Mouse (Mus musculus) CD4-positive naive resting alpha-beta T cell, adult 57 days (primary cell): ENCODE data around the gene Lrrc4c. TPM values are rescaled to one million over a fixed set of nuclear protein-coding genes. Genes with fewer than 3 reads are reported as not detected.

Experiments used
- total RNA-seq: library from RNA; stranded (reverse); gene quantifications from one replicate; pipeline ENCODE4 v1.2.4, GENCODE M21; 2023

Gene Lrrc4c
- not detected for total RNA-seq

DNA sequence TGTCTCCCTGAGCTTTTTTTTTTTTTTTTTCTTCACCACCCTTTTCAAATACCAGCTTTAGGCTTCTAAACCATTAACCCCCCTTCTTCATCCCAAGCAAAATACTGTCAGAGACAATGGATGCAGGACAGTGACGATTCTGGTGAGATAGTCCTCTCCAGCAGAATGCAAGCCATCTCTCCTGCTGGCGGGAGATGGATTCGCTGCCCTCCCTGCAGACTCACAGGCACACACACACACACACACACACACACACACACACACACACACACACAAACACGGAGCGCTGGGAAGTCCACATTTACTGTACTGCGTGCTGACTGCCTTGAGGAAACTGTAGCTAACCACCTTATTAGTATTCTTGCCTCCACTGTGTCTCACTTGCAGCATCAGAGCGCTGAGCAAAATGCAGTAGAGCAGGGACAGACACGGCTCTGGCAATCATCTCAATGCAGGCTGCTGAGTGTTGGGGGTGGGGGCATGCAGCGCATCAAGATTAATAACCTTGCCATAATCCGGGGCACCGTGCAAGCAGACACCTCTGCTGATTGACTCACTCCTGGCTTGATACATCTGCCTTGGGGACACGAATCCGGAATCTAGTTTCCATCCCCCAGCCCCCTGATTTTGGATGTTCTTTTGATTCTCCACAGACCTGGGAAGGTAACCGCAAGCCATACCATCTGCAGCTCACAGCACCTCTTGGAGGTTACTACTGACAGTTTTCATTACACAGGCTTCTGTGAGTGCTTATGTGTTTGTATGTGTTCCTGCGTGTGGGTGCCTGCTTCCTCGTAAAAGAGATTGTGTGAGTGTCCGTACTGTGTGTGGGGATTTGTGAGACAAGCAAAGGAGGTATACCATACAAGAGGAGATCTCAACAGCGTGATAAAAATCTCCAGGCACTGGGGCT is at the start of gene Lrrc4c:
TSS of gene Lrrc4c (plus strand) at position 783 of the 913 bp plus-strand sequence.

